Mouse (Mus musculus): Measurements from ENCODE around the gene Slc25a21. TPM values are rescaled to one million over a fixed set of nuclear protein-coding genes. Genes with fewer than 3 reads are reported as not detected.

The Slc25a21 gene
- total and polyA plus RNA-seq, 2 experiments from 2014 or later, result 0.54 TPM; not detected in 1

DNA sequence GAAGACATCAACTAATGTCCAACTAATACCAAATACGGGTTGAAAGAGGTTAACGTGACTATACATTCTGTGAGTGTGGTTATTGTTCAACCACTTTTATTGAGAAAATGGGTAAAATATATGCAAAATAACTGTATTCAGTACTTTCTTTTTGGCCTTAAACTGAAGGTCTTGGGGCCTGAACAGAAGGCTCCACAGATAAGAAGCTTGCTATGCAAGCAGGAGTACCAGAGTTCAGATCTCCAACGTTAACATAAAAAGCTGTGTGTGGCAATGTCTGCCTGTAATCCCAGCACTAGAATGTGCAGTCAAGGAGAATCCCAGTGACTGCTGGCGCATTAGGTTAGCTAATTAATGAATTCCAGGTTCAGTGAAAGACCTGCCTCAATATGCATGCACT is 96.7 kb downstream of the Slc25a21 start:
- no peaks in the 10 kb centered on the region for H3K27me3 ChIP-seq (ENCODE audit: insufficient read depth, low read length)
- DNase-seq (ENCODE audit: low spot score) (no peak), ATAC-seq (no peak)
- no peaks in the 10 kb centered on the region for H3K4me1 ChIP-seq (ENCODE audit: insufficient read depth, low read length)
- WGBS, result 88% methylated on average over 4 of the region's 4 CpGs
- H3K27ac ChIP-seq, result no peak overlapping the region
- H3K4me2 ChIP-seq (ENCODE audit: low read depth, low read length), result no peak overlapping the region
- no peak overlapping the region for H3K9ac ChIP-seq (replicated peaks; ENCODE audit: low read length)
- H3K36me3 ChIP-seq (ENCODE audit: insufficient read depth, low read length), result no peaks in the 10 kb centered on the region
- no peak overlapping the region for H3K4me3 ChIP-seq (ENCODE audit: low read length)
- no peak for TF ChIP-seq CTCF (IDR thresholded peaks at IDR 0.05; ENCODE audit: low read depth)
- no peaks in the 10 kb centered on the region for H3K9me3 ChIP-seq (ENCODE audit: low read length)

DNA sequence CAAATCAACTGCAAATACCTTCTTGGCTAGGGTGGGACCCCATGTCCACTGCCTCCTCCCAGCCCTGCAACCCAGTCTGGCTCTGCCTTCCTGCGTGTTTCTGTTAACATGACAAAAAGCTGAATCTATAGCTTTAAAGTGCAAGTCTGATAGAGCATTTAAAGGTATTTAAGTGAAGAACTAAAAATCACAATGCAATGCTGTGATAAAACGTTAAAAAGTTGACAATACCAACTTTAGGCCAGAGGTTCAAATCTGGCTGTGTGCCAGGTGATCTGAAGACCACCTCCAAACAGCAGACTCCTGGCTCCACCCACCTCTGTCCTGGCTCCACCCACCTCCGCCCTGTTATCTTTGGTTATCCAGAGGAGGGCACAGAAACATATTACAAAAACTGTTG is 98.2 kb downstream of the Slc25a21 start:
- H3K4me2 ChIP-seq (ENCODE audit: low read depth, low read length), result no peak overlapping the region
- no peaks in the 10 kb centered on the region for H3K4me1 ChIP-seq (ENCODE audit: insufficient read depth, low read length)
- DNase-seq (ENCODE audit: low spot score) (no peak), ATAC-seq (no peak)
- WGBS, result 70% methylated on average over 3 of the region's 3 CpGs
- H3K9me3 ChIP-seq (ENCODE audit: low read length), result no peaks in the 10 kb centered on the region
- TF ChIP-seq CTCF (IDR thresholded peaks at IDR 0.05; ENCODE audit: low read depth), result no peak
- no peak overlapping the region for H3K27ac ChIP-seq
- H3K27me3 ChIP-seq (ENCODE audit: insufficient read depth, low read length), result no peaks in the 10 kb centered on the region
- no peak overlapping the region for H3K4me3 ChIP-seq (ENCODE audit: low read length)
- H3K9ac ChIP-seq (replicated peaks; ENCODE audit: low read length), result no peak overlapping the region
- no peaks in the 10 kb centered on the region for H3K36me3 ChIP-seq (ENCODE audit: insufficient read depth, low read length)

DNA sequence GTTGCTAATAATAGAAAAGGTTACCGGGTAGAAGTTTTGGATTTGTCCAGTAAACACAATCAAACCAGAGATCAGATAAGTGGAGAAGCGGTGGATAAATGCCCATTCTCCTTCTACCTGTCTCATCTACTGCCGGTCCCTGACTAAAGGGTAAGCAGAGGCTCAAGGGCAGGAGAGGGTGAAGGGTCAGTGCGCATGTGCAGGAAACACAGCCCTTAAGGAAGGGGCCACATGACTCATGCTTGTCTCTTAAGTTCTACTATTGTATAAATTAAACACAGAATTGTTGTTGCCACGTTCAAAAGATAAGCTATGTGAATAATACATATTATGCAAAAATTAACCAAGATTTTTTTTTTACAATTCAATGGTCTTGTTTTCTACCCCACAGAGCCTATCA is 98.9 kb downstream of the Slc25a21 start:
- no peak for ATAC-seq
- WGBS, result 92% methylated on average over 5 of the region's 5 CpGs
- H3K4me3 ChIP-seq (ENCODE audit: low read length), result no peak overlapping the region

DNA sequence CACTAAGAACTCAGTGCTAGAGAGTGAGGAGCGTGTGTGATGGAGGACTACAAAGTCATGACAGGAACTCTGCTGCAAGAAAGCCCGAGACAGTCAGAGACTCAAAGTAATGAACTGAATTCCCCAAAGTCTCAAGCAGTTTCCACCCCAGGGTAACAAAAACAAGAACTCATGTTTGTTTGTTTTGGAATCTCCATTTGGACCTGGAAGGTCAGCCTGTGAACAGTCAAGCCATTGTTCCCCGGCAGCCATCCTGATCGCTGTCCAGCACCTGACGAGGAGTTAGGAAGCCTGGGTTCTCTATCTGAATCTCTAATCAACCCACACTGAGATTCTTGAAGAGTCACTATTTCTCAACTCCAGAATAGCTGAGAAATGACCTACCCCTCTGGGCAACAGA is 104.2 kb downstream of the Slc25a21 start:
- TF ChIP-seq CTCF (IDR thresholded peaks at IDR 0.05; ENCODE audit: low read depth), result no peak
- no peaks in the 10 kb centered on the region for H3K9me3 ChIP-seq (ENCODE audit: low read length)
- DNase-seq (ENCODE audit: low spot score) (no peak), ATAC-seq (no peak)
- H3K4me2 ChIP-seq (ENCODE audit: low read depth, low read length), result no peak overlapping the region
- no peaks in the 10 kb centered on the region for H3K27me3 ChIP-seq (ENCODE audit: insufficient read depth, low read length)
- WGBS, result 61% methylated on average over 5 of the region's 5 CpGs
- H3K27ac ChIP-seq, result no peak overlapping the region
- no peaks in the 10 kb centered on the region for H3K36me3 ChIP-seq (ENCODE audit: insufficient read depth, low read length)
- H3K4me1 ChIP-seq (ENCODE audit: insufficient read depth, low read length), result no peaks in the 10 kb centered on the region
- no peak overlapping the region for H3K9ac ChIP-seq (replicated peaks; ENCODE audit: low read length)
- no peak overlapping the region for H3K4me3 ChIP-seq (ENCODE audit: low read length)

More for the DNA sequence above, 98.9 kb downstream of the Slc25a21 start:
- Histone ChIP-seq H3K27ac (no peak overlapping the region), H3K9ac (replicated peaks; ENCODE audit: low read length) (no peak overlapping the region), H3K4me1 (ENCODE audit: insufficient read depth, low read length) (no peaks in the 10 kb centered on the region), H3K4me2 (ENCODE audit: low read depth, low read length) (no peak overlapping the region), H3K27me3 (ENCODE audit: insufficient read depth, low read length) (no peaks in the 10 kb centered on the region), H3K9me3 (ENCODE audit: low read length) (no peaks in the 10 kb centered on the region), H3K36me3 (ENCODE audit: insufficient read depth, low read length) (no peaks in the 10 kb centered on the region)
- TF ChIP-seq CTCF (IDR thresholded peaks at IDR 0.05; ENCODE audit: low read depth), result no peak
- no peak for DNase-seq (ENCODE audit: low spot score)

DNA sequence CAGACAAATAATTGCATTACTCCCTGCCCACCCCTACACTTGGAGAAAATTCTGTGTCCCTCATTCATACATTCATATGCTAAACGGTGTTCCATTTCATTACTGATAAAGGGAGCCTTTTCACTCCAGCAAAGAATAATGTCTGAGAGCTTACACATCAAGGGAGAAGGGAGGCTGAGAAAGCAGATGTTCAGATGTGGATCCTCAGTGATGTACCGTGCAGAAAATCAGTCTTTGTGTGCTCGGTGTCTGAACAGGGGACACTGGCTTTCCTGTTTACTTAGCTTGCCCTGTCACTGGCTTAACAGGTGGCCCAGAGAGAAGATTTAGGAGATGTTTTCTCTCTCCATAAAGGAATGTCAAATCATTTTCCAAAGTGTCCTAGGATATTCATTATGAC is 112.8 kb downstream of the Slc25a21 start:
- no peak for DNase-seq (ENCODE audit: low spot score)
- TF ChIP-seq CTCF (IDR thresholded peaks at IDR 0.05; ENCODE audit: low read depth), result no peak
- H3K27ac ChIP-seq, result no peak overlapping the region
- no peak for ATAC-seq
- no peak overlapping the region for H3K4me2 ChIP-seq (ENCODE audit: low read depth, low read length)
- no peak overlapping the region for H3K4me3 ChIP-seq (ENCODE audit: low read length)
- no peaks in the 10 kb centered on the region for H3K27me3 ChIP-seq (ENCODE audit: insufficient read depth, low read length)
- WGBS, result 19% methylated on average over 3 of the region's 3 CpGs
- H3K36me3 ChIP-seq (ENCODE audit: insufficient read depth, low read length), result no peaks in the 10 kb centered on the region
- no peaks in the 10 kb centered on the region for H3K4me1 ChIP-seq (ENCODE audit: insufficient read depth, low read length)
- H3K9ac ChIP-seq (replicated peaks; ENCODE audit: low read length), result no peak overlapping the region
- H3K9me3 ChIP-seq (ENCODE audit: low read length), result no peaks in the 10 kb centered on the region

DNA sequence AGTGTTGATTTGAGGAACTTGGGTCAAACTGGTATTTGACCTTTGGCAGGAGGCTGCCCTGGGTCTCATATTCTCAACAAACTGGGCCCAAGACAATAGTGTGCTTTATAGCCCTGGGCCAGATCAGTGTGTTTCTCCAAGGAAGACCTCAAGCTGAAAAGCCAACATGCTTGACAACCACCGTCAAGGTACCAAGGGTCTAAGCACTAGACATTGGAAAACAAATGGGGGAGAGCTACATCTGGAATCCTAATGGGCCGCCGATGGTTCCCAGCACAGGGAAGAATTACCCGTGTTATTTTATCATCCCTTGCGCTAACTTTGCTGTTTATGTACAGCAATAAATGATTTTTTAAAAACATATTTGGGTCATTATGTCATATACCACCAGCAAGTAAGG is 113.7 kb downstream of the Slc25a21 start:
- H3K27ac ChIP-seq, result no peak overlapping the region
- DNase-seq (ENCODE audit: low spot score) (no peak), ATAC-seq (no peak)
- H3K4me1 ChIP-seq (ENCODE audit: insufficient read depth, low read length), result no peaks in the 10 kb centered on the region
- no peaks in the 10 kb centered on the region for H3K27me3 ChIP-seq (ENCODE audit: insufficient read depth, low read length)
- H3K9me3 ChIP-seq (ENCODE audit: low read length), result no peaks in the 10 kb centered on the region
- H3K4me2 ChIP-seq (ENCODE audit: low read depth, low read length), result no peak overlapping the region
- H3K9ac ChIP-seq (replicated peaks; ENCODE audit: low read length), result no peak overlapping the region
- TF ChIP-seq CTCF (IDR thresholded peaks at IDR 0.05; ENCODE audit: low read depth), result no peak
- H3K4me3 ChIP-seq (ENCODE audit: low read length), result no peak overlapping the region
- 80% methylated on average over 5 of the region's 5 CpGs for WGBS
- no peaks in the 10 kb centered on the region for H3K36me3 ChIP-seq (ENCODE audit: insufficient read depth, low read length)

DNA sequence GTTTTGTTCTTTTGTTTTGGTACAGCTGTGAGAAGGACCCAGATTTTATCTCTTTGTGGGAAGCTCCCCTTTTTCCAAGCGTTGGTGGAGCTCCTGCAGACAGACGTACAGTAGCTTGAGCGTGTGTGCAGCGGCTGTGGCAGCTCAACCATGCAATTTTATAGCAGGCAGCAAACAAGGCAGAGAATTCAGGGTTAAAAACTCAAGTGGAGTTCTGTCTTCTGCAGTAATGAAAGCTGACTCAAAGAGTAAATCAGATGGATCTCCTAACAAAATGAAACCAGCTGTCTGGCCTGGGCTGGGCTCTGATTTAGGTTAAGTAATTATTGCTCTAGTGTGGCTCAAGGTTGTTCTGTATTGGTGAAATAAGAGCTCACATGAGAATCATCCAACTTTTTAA is 120.7 kb downstream of the Slc25a21 start:
- H3K9ac ChIP-seq (replicated peaks; ENCODE audit: low read length), result no peak overlapping the region
- TF ChIP-seq CTCF (IDR thresholded peaks at IDR 0.05; ENCODE audit: low read depth), result no peak
- no peak overlapping the region for H3K4me2 ChIP-seq (ENCODE audit: low read depth, low read length)
- no peaks in the 10 kb centered on the region for H3K27me3 ChIP-seq (ENCODE audit: insufficient read depth, low read length)
- no peaks in the 10 kb centered on the region for H3K4me1 ChIP-seq (ENCODE audit: insufficient read depth, low read length)
- WGBS, result 63% methylated on average over 4 of the region's 4 CpGs
- no peaks in the 10 kb centered on the region for H3K36me3 ChIP-seq (ENCODE audit: insufficient read depth, low read length)
- no peak for DNase-seq (ENCODE audit: low spot score)
- ATAC-seq, result no peak
- H3K27ac ChIP-seq, result no peak overlapping the region
- H3K4me3 ChIP-seq (ENCODE audit: low read length), result no peak overlapping the region
- H3K9me3 ChIP-seq (ENCODE audit: low read length), result no peaks in the 10 kb centered on the region

Measured in hindbrain, postnatal 0 days (tissue).